Mouse (Mus musculus): ENCODE results near the gene Ripor3.

Ripor3 gene

DNA sequence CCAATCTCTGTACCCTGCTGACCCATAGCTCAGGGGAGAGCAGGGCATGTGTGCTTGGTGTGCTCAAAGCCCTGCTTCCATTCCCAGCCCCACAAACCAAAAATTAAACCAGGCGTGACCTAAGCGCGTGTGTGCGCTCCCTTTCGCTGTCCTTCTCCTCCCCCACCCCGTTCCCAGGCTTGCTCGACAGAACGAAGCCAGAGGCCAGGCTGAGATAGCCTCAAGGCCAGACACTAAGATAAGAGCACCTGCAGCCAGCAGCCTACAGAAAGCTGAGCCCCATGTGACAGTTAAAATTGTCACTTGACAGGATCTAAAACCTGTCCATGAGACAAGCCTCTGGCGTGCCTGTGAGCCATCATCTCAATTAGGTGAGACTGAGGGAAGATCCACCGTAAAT is 23.5 kb upstream of the Ripor3 start:
- no peak for ATAC-seq (ENCODE audit: insufficient number of reproducible peaks, low FRiP score, low TSS enrichment)

DNA sequence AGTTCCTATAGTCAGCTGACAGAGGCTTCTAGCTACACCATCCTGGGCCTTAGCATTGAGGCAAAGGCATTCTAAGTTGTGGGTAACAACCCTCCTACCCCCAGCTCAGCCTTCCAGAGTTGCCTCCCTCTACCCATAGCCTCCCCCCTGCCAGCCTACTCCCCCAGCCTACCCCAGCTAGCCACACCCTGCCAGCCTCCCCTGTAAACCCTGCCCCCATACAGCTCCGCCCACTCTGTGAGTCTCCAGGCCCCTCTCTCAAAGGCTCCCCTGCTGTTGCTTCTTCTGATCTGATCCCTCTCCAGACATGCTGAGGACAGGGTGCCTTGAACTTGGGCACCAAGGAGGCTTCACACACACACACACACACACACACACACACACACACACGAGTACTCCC is 21.4 kb upstream of the Ripor3 start:
- no peak for ATAC-seq (ENCODE audit: insufficient number of reproducible peaks, low FRiP score, low TSS enrichment)

DNA sequence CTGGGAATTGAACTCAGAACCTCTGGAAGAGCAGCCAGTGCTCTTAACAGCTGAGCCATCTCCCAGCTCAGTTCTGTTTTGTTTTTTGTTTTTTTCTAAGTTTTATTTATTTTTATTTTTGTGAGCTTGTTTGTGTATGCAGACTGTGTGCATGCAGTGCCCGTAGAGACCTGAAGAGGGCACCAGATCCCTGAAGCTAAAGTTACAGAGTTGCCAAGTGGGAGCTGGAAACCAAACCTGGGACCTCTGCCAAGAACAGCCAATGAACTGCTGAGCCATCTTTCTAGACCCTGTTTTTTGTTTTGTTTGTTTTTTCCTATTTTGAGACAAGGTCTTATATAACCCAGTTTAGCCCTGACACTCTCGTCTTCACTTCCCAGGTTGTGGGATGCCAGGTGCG is 18.0 kb upstream of the Ripor3 start:
- ATAC-seq (ENCODE audit: insufficient number of reproducible peaks, low FRiP score, low TSS enrichment), result no peak

GRCm38 (mm10) chr2:168026467-168026866 is 16.0 kb upstream of the Ripor3 start:
- ATAC-seq (ENCODE audit: insufficient number of reproducible peaks, low FRiP score, low TSS enrichment), result no peak

DNA sequence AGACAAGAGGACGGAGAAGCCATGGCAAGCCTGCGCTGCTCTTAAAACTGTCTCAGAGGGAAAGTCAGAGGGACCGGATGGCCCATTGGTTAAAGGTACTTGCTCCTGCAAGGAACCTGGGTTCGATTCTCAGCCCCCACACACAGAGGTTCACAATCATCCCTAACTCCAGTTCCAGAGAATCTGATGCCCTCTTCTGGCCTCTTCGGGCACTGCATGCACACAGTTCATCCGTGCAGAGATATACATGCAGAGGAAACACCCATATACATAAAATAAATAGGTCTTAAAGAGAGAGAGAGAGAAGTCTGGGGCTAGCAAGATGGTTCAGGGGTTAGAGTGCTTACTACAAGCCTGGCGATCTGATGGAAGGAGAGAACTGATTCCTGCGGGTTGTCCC is 15.5 kb upstream of the Ripor3 start:
- no peak for ATAC-seq (ENCODE audit: insufficient number of reproducible peaks, low FRiP score, low TSS enrichment)

DNA sequence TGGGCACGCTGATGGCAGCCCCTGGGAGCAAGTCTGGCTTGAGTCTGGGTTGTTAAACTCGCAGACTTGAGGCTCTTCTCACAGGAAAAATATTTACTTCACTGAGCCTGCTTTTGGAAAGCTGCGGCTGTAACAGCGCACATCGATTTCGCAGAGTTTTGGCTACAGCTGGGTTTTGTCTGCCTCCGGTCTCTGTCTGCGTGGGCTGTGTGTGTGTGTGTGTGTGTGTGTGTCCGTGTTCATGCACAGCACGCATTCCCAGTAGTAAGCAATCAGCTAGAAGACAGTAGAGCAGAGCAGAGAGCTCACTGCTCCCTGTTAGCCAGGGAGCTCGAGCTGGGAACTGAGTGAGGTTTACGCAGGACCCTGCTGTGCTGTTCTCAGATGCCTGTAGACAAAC is 14.8 kb upstream of the Ripor3 start:
- ATAC-seq (ENCODE audit: insufficient number of reproducible peaks, low FRiP score, low TSS enrichment), result no peak

DNA sequence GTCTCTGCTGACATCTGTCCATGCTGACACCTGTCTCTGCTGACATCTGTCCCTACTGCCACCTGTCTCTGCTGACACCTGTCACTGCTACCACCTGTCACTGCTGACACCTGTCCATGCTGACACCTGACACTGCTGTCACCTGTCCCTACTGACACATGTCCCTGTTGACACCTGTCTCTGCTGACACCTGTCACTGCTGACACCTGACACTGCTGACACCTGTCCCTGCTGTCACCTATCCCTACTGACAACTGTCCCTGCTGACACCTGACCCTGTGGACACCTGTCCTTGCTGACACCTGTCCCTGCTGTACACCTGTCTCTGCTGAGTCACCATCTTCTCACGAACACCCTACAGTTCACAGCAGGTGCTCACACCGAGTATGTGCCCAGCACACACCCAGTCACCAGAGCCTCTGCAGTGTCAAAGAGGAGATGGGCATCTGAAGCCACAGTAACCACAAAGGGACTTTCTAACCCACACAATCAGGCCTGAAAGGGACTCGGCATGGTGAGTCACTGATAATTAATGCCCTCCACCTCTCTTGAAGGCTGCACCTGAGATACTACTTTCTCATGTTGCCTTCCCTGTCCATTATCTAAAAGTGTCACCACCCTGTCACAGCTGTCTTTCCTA is 13.5 kb upstream of the Ripor3 start:
- no peak for ATAC-seq (ENCODE audit: insufficient number of reproducible peaks, low FRiP score, low TSS enrichment)

- no peak for ATAC-seq (ENCODE audit: insufficient number of reproducible peaks, low FRiP score, low TSS enrichment)
These were observed 8.8 kb upstream of the Ripor3 start for GRCm38 (mm10) chr2:168019201-168019715.

DNA sequence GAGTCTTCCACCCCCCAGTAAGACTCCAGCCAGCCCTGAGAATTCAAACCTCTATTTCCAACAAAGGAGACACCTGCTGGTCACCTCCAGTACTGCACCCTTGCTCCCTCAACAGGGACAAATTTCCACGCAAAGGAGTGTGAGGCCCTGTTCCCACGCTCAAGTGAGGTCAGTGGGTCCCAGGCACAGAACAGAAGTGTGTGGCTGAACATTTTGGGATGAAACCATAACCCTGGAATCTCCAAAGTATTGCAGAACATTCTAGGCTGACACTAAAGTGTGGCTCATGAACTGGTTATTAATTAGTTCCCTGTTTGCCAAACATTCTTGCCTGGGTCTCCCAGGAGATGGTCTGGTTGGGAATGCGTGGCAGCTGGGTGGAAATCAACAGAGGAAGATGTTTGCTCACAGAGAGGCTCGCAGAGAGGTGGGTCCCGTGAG is 6.6 kb upstream of the Ripor3 start:
- ATAC-seq (ENCODE audit: insufficient number of reproducible peaks, low FRiP score, low TSS enrichment), result no peak

GRCm38 (mm10) chr2:168010893-168011292 is 475 bp upstream of the Ripor3 start:
- no peak for ATAC-seq (ENCODE audit: insufficient number of reproducible peaks, low FRiP score, low TSS enrichment)

- ATAC-seq (ENCODE audit: insufficient number of reproducible peaks, low FRiP score, low TSS enrichment), result no peak
These were observed 2.3 kb downstream of the Ripor3 start for GRCm38 (mm10) chr2:168008132-168008531.

- ATAC-seq (ENCODE audit: insufficient number of reproducible peaks, low FRiP score, low TSS enrichment), result no peak
These were observed 3.9 kb downstream of the Ripor3 start for GRCm38 (mm10) chr2:168006489-168006888.

GRCm38 (mm10) chr2:168005616-168006015 is 4.8 kb downstream of the Ripor3 start:
- ATAC-seq (ENCODE audit: insufficient number of reproducible peaks, low FRiP score, low TSS enrichment), result no peak

- no peak for ATAC-seq (ENCODE audit: insufficient number of reproducible peaks, low FRiP score, low TSS enrichment)
These were observed 5.4 kb downstream of the Ripor3 start for GRCm38 (mm10) chr2:168005005-168005404.

- no peak for ATAC-seq (ENCODE audit: insufficient number of reproducible peaks, low FRiP score, low TSS enrichment)
These were observed 6.0 kb downstream of the Ripor3 start for GRCm38 (mm10) chr2:168004369-168004768.

GRCm38 (mm10) chr2:168003431-168003830 is 7.0 kb downstream of the Ripor3 start:
- no peak for ATAC-seq (ENCODE audit: insufficient number of reproducible peaks, low FRiP score, low TSS enrichment)

- ATAC-seq (ENCODE audit: insufficient number of reproducible peaks, low FRiP score, low TSS enrichment), result no peak
These were observed 7.5 kb downstream of the Ripor3 start for GRCm38 (mm10) chr2:168002884-168003283.

DNA sequence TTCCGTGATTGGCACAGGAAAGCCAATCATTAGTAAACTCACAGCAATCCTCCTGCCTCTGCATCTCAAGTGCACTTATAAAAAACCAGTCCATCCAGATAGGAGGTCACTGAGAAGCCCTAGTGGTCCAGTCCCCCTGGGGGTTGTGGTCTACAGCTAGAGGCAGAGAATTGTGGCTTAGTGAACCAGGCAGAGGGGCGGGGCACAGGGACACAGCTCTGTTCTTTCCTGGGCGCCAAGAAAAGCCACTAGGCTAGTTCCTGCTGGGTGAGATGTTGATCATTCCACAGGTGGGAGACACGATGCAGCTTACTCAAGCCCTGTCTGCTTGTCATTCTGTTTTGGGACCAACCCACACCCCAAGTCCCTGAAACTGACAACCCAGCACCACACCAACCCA is 8.2 kb downstream of the Ripor3 start:
- no peak for ATAC-seq (ENCODE audit: insufficient number of reproducible peaks, low FRiP score, low TSS enrichment)

DNA sequence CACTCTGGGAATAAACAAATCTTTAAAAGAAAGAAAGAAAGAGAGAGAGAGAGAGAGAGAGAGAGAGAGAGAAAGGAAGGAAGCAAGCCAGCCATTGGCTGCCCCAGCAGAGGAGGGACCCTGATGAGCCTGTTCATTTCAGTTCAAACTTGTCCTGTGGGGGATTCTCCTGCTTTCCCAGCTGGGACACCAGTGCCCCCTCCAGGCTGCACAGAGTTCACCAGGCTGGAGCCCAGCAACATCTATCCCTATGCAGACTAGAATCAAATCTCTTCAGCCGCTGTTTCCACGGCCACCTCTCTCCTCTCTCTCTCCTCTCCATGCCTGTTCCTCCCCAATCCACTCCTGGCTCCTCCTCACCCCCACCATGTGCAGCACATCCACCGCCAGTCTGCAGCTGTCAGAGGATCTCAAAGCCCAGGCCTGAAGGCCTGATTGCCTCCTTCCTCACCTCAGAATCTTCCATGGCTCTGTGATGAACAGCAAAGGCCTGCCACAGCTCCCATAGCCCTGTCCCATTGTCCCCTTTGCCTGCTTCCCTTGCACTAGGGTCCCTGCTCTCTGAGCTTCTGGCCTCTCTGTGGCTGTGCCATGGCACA is 11.2 kb downstream of the Ripor3 start:
- ATAC-seq (ENCODE audit: insufficient number of reproducible peaks, low FRiP score, low TSS enrichment), result no peak

DNA sequence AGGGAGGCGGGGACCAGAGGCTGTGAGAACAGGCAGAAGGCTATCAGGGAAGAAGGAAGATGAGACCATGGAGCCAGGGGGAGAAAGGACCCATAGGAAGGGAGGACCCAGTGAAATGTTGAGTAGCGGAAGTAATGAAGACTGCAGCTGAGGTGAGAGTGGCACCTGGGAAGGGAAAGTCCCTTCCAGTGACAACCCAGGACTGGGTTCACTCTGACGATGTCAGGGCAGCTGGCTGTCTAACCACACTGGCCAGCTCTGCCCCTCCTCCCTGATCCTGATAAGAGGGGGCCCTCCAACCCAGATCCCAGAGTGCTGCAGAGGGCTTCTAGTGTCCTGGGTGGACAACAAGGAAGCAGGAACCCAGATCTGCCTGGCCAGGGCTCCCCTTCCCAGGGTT is 12.9 kb downstream of the Ripor3 start:
- no peak for ATAC-seq (ENCODE audit: insufficient number of reproducible peaks, low FRiP score, low TSS enrichment)

GRCm38 (mm10) chr2:167996672-167997215 is 13.7 kb downstream of the Ripor3 start:
- ATAC-seq (ENCODE audit: insufficient number of reproducible peaks, low FRiP score, low TSS enrichment), result no peak

Measured in cerebellum, adult (tissue).